Mouse (Mus musculus) cortical plate, adult 2 months (tissue): ENCODE results near the gene F3.

Source experiments
- CTCF ChIP-seq: fragments of 200-500 bp; IDR thresholded peaks from 2 replicates; pipeline ENCODE4 v1.5.1; 2011; ENCODE audit warnings: mild to moderate bottlenecking, control low read depth, low read length; ENCODE audit not compliant: insufficient read depth; ENCODE audit errors: extremely low read depth
- POLR2A ChIP-seq: fragments of 200-500 bp; IDR thresholded peaks from 2 replicates; pipeline ENCODE4 v1.6.1; 2011; ENCODE audit warnings: mild to moderate bottlenecking, low read length, control low read depth; ENCODE audit not compliant: insufficient read depth; ENCODE audit errors: extremely low read depth

DNA sequence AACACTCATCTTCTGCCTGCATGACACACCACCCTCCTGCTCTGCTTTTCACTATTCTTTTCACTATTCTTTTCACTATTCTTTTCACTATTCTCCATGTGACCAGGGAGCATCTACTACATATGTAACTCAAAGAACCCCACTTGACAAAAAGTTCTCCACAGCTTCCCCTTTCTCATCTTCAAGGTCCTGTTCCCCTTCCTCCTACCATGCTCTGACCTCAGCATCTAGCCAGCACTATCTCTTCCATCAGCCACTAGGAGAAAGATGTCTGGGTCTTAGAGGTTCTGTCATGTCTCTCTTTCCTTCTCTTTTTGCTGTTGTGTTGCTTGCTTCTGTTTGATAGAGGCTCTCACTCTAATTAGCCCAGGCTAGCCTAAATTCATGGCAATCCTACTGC, 42.7 kb downstream of the F3 start:
- no peak for TF ChIP-seq POLR2A
- TF ChIP-seq CTCF: no peak
